Mouse (Mus musculus) stomach, postnatal 0 days (tissue): ENCODE measurements around the gene Ifna11.
"Not testable (repeated sequence)": the region's sequence is repeated elsewhere in the genome, so short reads cannot be mapped to it uniquely, and the experiment has no call there.

ENCODE experiments used
- CTCF ChIP-seq: IDR thresholded peaks from 2 replicates; pipeline ENCODE4 v1.5.1; 2016; ENCODE audit warnings: antibody characterized with exemption, low read depth, mild to moderate bottlenecking, moderate library complexity
- EP300 ChIP-seq: optimal IDR thresholded peaks from 2 replicates; pipeline ENCODE3; 2016; ENCODE audit warnings: antibody characterized with exemption

GRCm38 (mm10) chr4:88781831-88782230, 37.9 kb upstream of the Ifna11 start, which contains the start of gene Ifnz:
- not testable (repeated sequence) for TF ChIP-seq CTCF, EP300
